Mouse (Mus musculus): ENCODE results near the gene Piwil4. TPM values are rescaled to one million over a fixed set of nuclear protein-coding genes. Genes with fewer than 3 reads are reported as not detected.

Piwil4 gene
- polyA plus RNA-seq, 1 experiment from 2014 or later = not detected

- no peak within 1 kb of the TSS for H3K9ac ChIP-seq
- no peaks in the 10 kb centered on the region for H3K27me3 ChIP-seq (ENCODE audit: insufficient read depth, low read length)
- H3K4me2 ChIP-seq = peak within 1 kb of the TSS; percentile 35; the same call in 1 of the 2 replicates
- peak; percentile 69; the same call in 1 of the 2 replicates for ATAC-seq (ENCODE audit: insufficient read depth)
- H3K9me3 ChIP-seq (ENCODE audit: low read depth, low read length) = no peaks in the 10 kb centered on the region
- H3K4me1 ChIP-seq (ENCODE audit: insufficient read depth) = no peaks in the 10 kb centered on the region
- no peak within 1 kb of the TSS for H3K4me3 ChIP-seq (ENCODE audit: low read depth, low read length)
- no peaks in the 10 kb centered on the region for H3K36me3 ChIP-seq (ENCODE audit: insufficient read depth)
- H3K27ac ChIP-seq (ENCODE audit: low read depth) = no peak within 1 kb of the TSS
- 19% methylated on average over 23 of the region's 23 CpGs for WGBS
- peak; percentile 54 for DNase-seq
- TF ChIP-seq CTCF (IDR thresholded peaks at IDR 0.05; ENCODE audit: low read depth) = no peak
Observed at GRCm38 (mm10) chr9:14770803-14771471, 30.4 kb upstream of the Piwil4 start, which contains the start of gene 1700012B09Rik. Gene 1700012B09Rik, minus strand, starts transcription at chr9:14771030.

- WGBS = 51% methylated on average over 6 of the region's 6 CpGs
- DNase-seq (no peak), ATAC-seq (ENCODE audit: insufficient read depth) (no peak)
- Histone ChIP-seq H3K36me3 (ENCODE audit: insufficient read depth) (no peaks in the 10 kb centered on the region), H3K4me3 (ENCODE audit: low read depth, low read length) (no peak overlapping the region), H3K4me2 (no peak overlapping the region), H3K9me3 (ENCODE audit: low read depth, low read length) (no peaks in the 10 kb centered on the region), H3K27ac (ENCODE audit: low read depth) (no peak overlapping the region), H3K9ac (no peak overlapping the region), H3K4me1 (ENCODE audit: insufficient read depth) (no peaks in the 10 kb centered on the region), H3K27me3 (ENCODE audit: insufficient read depth, low read length) (no peaks in the 10 kb centered on the region)
- no peak for TF ChIP-seq CTCF (IDR thresholded peaks at IDR 0.05; ENCODE audit: low read depth)
Observed at GRCm38 (mm10) chr9:14769811-14770210, 29.3 kb upstream of the Piwil4 start.

GRCm38 (mm10) chr9:14764765-14765164 is 24.2 kb upstream of the Piwil4 start:
- H3K9me3 ChIP-seq (ENCODE audit: low read depth, low read length) = no peaks in the 10 kb centered on the region
- H3K27me3 ChIP-seq (ENCODE audit: insufficient read depth, low read length) = no peaks in the 10 kb centered on the region
- H3K27ac ChIP-seq (ENCODE audit: low read depth) = no peak overlapping the region
- TF ChIP-seq CTCF (IDR thresholded peaks at IDR 0.05; ENCODE audit: low read depth) = peak; percentile 74
- DNase-seq = peak; percentile 86
- no peak overlapping the region for H3K4me3 ChIP-seq (ENCODE audit: low read depth, low read length)
- H3K4me2 ChIP-seq = no peak overlapping the region
- peak; percentile 49; the same call in 1 of the 2 replicates for ATAC-seq (ENCODE audit: insufficient read depth)
- H3K9ac ChIP-seq = no peak overlapping the region
- H3K36me3 ChIP-seq (ENCODE audit: insufficient read depth) = no peaks in the 10 kb centered on the region
- WGBS = 20% methylated on average over 7 of the region's 7 CpGs
- no peaks in the 10 kb centered on the region for H3K4me1 ChIP-seq (ENCODE audit: insufficient read depth)

GRCm38 (mm10) chr9:14759261-14759660 is 18.7 kb upstream of the Piwil4 start:
- Histone ChIP-seq H3K27ac (ENCODE audit: low read depth) (no peak overlapping the region), H3K27me3 (ENCODE audit: insufficient read depth, low read length) (no peaks in the 10 kb centered on the region), H3K9me3 (ENCODE audit: low read depth, low read length) (no peaks in the 10 kb centered on the region), H3K4me3 (ENCODE audit: low read depth, low read length) (no peak overlapping the region), H3K4me2 (no peak overlapping the region), H3K4me1 (ENCODE audit: insufficient read depth) (no peaks in the 10 kb centered on the region), H3K36me3 (ENCODE audit: insufficient read depth) (no peaks in the 10 kb centered on the region), H3K9ac (no peak overlapping the region)
- ATAC-seq (ENCODE audit: insufficient read depth) = no peak
- DNase-seq = no peak
- TF ChIP-seq CTCF (IDR thresholded peaks at IDR 0.05; ENCODE audit: low read depth) = no peak

GRCm38 (mm10) chr9:14758590-14758989 is 18.1 kb upstream of the Piwil4 start:
- H3K4me2 ChIP-seq = no peak overlapping the region
- no peaks in the 10 kb centered on the region for H3K36me3 ChIP-seq (ENCODE audit: insufficient read depth)
- no peak overlapping the region for H3K27ac ChIP-seq (ENCODE audit: low read depth)
- H3K9ac ChIP-seq = no peak overlapping the region
- TF ChIP-seq CTCF (IDR thresholded peaks at IDR 0.05; ENCODE audit: low read depth) = no peak
- no peaks in the 10 kb centered on the region for H3K27me3 ChIP-seq (ENCODE audit: insufficient read depth, low read length)
- 56% methylated on average over 7 of the region's 7 CpGs for WGBS
- DNase-seq = no peak
- H3K4me1 ChIP-seq (ENCODE audit: insufficient read depth) = no peaks in the 10 kb centered on the region
- H3K4me3 ChIP-seq (ENCODE audit: low read depth, low read length) = no peak overlapping the region
- H3K9me3 ChIP-seq (ENCODE audit: low read depth, low read length) = no peaks in the 10 kb centered on the region
- ATAC-seq (ENCODE audit: insufficient read depth) = no peak

GRCm38 (mm10) chr9:14754469-14754868 is 13.9 kb upstream of the Piwil4 start:
- H3K27ac ChIP-seq (ENCODE audit: low read depth) = no peak overlapping the region
- no peaks in the 10 kb centered on the region for H3K9me3 ChIP-seq (ENCODE audit: low read depth, low read length)
- H3K36me3 ChIP-seq (ENCODE audit: insufficient read depth) = no peaks in the 10 kb centered on the region
- no peak for TF ChIP-seq CTCF (IDR thresholded peaks at IDR 0.05; ENCODE audit: low read depth)
- no peak overlapping the region for H3K9ac ChIP-seq
- no peak overlapping the region for H3K4me3 ChIP-seq (ENCODE audit: low read depth, low read length)
- 73% methylated on average over 3 of the region's 3 CpGs for WGBS
- H3K27me3 ChIP-seq (ENCODE audit: insufficient read depth, low read length) = peaks cover 8% of the 10 kb centered on the region; the same call in 1 of the 2 replicates
- 0 out of 2 replicates have a peak, but pooled peaks cover 6% of the 10 kb centered on the region for H3K4me1 ChIP-seq (ENCODE audit: insufficient read depth)
- no peak for DNase-seq
- no peak overlapping the region for H3K4me2 ChIP-seq
- no peak for ATAC-seq (ENCODE audit: insufficient read depth)

GRCm38 (mm10) chr9:14753947-14754346 is 13.4 kb upstream of the Piwil4 start:
- Histone ChIP-seq H3K4me2 (no peak overlapping the region), H3K36me3 (ENCODE audit: insufficient read depth) (no peaks in the 10 kb centered on the region), H3K4me1 (ENCODE audit: insufficient read depth) (0 out of 2 replicates have a peak, but pooled peaks cover 6% of the 10 kb centered on the region), H3K27me3 (ENCODE audit: insufficient read depth, low read length) (peaks cover 8% of the 10 kb centered on the region; the same call in 1 of the 2 replicates), H3K9me3 (ENCODE audit: low read depth, low read length) (no peaks in the 10 kb centered on the region), H3K4me3 (ENCODE audit: low read depth, low read length) (no peak overlapping the region), H3K27ac (ENCODE audit: low read depth) (no peak overlapping the region), H3K9ac (no peak overlapping the region)
- no peak for TF ChIP-seq CTCF (IDR thresholded peaks at IDR 0.05; ENCODE audit: low read depth)
- ATAC-seq (ENCODE audit: insufficient read depth) (no peak), DNase-seq (no peak)
